Mouse (Mus musculus): Measurements from ENCODE around the gene Nckap5.

The Nckap5 gene

DNA sequence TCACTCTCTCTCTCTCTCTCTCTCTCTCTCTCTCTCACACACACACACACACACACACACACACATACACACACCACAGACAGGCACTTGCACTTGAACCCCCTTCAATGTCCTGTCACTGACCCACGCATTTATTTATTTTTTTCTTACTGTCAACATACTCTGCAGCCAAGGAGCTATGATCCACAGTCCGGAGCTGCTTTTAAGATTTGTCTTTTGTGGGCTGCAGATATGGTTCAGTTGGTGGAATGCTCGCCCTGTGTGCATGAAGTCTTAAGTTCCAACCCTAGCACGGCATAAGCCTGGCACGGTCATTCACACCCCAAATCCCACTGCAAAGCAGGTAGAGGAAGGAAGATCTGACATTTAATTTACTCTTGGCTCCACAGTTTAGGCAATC is 357.6 kb downstream of the Nckap5 start:
- DNase-seq (ENCODE audit: low spot score in 2 of 2), result no peak

DNA sequence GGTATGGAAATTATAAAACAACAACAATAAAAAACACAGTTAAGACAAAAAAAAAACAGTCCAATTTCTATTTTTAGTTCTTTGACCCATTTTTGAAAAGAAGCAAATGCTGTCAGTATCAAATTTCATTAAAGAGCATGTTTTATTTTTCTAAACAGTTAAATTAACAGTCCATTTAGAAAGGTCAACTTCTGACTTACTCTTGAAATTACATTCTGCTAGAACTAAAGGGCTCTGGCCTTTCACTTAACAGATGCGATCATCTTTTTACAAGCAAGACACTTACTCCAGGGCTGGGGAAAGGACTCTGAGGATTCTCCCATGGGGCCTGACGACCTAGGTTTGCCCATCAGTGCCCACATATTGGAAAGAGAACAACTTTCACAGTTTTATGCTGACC is 359.2 kb downstream of the Nckap5 start:
- DNase-seq (ENCODE audit: low spot score in 2 of 2), result no peak

DNA sequence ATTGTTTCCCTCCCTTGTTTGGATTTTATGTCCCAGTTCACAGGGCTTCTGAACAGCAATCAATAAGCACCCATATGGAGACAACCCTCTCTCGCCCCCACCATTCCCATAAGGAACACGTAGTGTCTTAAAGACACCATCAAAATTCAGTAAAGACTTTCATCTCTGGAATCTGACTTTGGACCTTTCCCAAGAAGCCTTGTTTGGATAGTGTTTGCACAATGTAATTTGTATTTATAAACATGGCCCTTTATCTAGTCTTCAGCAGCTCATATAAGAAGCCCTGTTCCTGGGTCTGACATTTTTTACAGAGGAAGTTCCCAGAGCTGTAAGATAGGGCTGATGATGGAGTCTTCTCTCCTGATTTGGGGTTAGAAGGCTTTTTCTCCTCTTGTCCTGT is 359.7 kb downstream of the Nckap5 start:
- DNase-seq (ENCODE audit: low spot score in 2 of 2), result no peak

- DNase-seq (ENCODE audit: low spot score in 2 of 2), result peak; percentile 45 to 83
These were observed 360.6 kb downstream of the Nckap5 start for GRCm38 (mm10) chr1:126469818-126470544.

DNA sequence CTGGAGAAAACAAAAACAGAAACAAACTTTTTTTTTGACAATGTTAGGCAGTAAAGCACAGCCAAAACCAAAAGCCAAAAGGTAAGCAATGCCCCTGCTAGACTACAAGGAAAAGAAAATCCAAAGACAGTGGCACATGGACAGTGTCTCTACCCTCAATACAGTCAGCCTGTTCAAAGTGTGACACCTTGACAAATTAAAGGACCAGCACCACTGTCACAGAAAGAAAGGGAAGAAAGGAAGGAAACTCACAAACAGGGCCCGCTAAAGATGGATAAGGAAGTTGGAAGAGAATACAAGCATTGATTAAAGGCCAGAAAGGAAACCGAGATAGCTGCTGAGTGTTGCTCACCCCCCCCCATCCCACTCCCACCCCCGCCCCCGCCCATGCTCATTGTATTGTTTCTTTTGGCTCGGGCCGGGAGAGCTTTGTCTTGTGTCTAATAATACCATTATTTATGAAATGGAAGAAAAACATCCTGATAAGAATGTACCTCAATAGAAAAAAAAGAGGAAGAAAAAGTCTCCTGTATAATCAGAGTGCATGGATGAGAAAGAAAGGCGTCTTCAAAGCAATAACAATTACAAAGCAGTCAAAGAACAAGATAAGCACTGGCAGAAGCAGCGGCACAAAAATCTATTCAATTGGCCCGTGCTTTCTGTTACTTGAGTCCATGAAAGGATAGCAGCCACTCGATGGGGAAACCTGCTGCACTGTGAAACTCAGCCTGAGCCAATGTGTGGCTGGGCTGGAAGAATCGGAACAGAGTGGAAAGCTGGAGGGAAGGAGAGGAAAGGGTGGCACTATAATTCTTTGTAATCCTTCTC is 368.9 kb downstream of the Nckap5 start:
- no peak for DNase-seq (ENCODE audit: low spot score in 2 of 2)

DNA sequence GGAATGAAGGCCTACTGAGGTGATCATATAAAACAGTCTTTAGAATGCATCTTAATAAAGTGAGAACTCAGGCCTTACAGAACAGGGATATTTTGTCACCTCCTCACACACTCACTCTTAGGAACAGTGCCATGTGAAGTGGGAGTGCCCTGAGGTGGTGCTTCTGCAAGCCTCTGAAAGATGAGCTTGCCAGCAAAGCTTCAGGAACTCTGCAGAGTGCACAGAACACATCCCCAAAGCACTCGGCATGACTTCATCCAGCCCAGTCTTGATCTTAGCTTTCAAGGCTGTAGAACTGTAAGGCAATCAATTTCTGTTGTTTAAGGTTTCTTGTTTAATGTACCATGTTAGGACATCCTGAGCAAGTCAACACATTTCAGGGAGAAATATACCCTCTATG is 372.9 kb downstream of the Nckap5 start:
- DNase-seq (ENCODE audit: low spot score in 2 of 2), result no peak

DNA sequence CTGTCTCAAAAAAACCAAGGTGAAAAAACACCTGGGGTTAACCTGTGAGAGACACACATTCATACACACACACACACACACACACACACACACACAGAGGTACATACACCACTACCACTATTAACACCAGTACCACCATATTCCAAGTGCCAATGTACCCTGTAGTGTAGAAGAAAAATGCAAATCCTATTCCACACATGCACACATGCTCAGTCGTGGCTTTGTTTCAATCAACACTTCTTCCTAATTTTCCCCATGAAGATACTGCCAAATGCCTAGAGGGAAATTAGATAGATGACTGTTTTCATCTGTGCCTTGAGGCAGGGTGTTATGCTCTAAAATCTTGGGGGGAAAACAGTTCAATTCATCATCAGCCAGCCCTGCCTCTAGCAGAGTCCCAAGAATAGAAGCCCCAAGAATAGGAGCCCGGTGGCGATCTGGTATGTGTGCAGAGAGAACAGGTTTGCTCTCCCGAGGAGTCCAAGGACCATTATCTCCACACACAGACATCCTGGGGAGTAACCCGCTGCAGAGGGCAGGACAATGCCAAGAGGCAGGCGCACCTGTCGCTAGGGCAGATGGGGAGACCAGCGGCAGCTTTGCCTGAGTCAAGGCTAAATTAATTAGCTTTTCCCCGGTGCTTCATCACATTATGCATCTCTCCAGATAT is 376.0 kb downstream of the Nckap5 start:
- peak in 1 of 2 experiments; percentile 19 for DNase-seq (ENCODE audit: low spot score in 2 of 2)

DNA sequence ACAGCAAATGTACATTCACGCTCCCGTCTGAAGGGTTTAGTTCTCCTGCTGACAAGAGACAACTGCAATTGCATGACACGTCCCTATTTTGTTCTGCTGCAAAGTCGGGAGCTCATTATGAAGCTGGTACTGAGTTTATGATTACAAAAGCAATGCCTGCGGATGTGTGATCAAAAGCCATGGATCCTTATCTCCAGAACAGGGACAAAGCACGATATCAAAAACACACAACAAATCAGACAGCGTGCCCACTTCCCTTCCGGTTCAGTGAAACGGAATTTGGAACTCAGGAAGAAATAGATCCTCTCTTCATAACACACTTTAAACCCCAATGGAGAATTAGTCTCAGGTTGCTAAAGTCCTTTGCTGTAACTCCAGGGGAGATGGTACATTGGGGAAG is 379.1 kb downstream of the Nckap5 start:
- no peak for DNase-seq (ENCODE audit: low spot score in 2 of 2)

GRCm38 (mm10) chr1:126449424-126449823 is 381.2 kb downstream of the Nckap5 start:
- DNase-seq (ENCODE audit: low spot score in 2 of 2), result no peak

- DNase-seq (ENCODE audit: low spot score in 2 of 2), result no peak
These were observed 386.7 kb downstream of the Nckap5 start for GRCm38 (mm10) chr1:126443890-126444289.

DNA sequence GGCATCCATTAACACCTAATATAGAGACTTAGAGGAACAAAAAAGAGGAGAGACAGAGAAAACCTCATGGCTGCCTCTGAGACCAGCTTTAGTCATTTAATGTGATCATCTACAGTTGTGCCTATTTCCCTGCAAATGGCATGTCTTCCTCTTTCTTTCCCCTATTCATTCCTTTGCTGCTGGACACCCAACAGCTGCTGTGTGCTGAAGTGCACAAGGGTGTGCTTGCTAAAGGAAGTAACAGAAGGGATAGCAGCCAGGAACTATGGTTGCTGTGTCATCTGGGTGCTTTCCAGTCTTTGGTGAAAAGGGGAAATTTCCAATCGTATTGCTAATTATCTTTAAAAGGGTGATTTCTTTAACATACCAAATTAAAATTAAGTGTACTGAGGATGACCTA is 387.9 kb downstream of the Nckap5 start:
- no peak for DNase-seq (ENCODE audit: low spot score in 2 of 2)

GRCm38 (mm10) chr1:126438000-126438572 is 392.5 kb downstream of the Nckap5 start:
- DNase-seq (ENCODE audit: low spot score in 2 of 2), result no peak

- DNase-seq (ENCODE audit: low spot score in 2 of 2), result no peak
These were observed 393.5 kb downstream of the Nckap5 start for GRCm38 (mm10) chr1:126436937-126437667.

DNA sequence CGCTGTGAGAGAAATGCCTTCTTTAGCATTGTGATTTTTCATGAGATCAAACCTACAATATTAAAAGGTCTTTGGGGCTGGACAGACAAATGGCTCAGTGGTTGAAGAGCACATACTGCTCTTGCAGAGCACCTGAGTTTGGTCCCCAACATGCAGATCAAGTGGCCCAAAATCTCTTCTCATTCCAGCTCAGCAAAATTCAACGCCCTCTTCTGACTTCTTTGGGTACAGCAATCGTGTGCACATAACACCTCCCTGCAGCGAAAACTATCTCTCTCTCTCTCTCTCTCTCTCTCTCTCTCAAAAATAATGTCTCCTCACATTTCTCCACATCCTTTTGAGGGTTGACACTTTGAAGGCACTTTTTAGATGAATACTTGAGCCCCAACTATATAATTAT is 398.3 kb downstream of the Nckap5 start:
- DNase-seq (ENCODE audit: low spot score in 2 of 2), result no peak

GRCm38 (mm10) chr1:126431594-126431993 is 399.0 kb downstream of the Nckap5 start:
- peak; percentile 61 to 89 for DNase-seq (ENCODE audit: low spot score in 2 of 2)

DNA sequence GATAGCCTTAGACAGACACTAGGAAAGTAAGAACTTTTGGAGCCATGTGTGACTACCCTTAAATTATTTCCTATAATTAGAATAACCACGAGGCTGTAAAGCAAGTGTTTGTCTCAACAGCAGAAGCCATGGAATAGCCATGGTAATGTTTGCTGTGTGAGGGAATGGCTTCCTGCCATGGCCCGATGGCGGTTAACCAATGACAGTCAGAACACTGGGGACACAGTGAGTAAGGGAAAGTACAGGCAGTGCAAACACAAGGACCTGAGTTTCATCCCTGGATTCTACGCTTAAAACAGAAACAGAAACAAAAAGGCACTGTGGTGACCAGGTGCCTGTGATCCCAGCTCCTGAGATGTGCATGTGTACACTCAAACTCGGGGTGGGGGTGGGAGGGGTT is 419.2 kb downstream of the Nckap5 start:
- no peak for DNase-seq (ENCODE audit: low spot score in 2 of 2)

- DNase-seq (ENCODE audit: low spot score in 2 of 2), result peak in 1 of 2 experiments; percentile 42
These were observed 422.7 kb downstream of the Nckap5 start for GRCm38 (mm10) chr1:126407886-126408285.

DNA sequence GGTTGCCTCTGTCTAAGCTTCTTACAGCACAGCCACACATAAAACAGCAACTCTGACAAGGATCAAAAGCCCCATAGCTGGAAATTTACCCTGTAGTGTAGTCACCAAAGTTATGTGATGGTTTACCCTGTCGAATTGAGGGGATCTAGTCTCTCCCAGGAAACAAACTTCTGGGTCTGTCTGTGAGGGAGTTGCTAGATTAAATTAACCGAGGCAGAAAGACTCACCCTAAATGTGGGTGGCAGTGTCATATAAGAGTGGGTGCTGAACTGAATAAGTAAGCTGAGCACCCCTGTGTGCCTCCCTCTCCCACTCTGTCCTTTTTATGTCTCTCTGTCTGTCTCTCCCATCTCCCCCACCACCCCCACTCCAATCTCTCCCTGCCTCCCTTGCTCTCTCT is 425.1 kb downstream of the Nckap5 start:
- DNase-seq (ENCODE audit: low spot score in 2 of 2), result no peak

DNA sequence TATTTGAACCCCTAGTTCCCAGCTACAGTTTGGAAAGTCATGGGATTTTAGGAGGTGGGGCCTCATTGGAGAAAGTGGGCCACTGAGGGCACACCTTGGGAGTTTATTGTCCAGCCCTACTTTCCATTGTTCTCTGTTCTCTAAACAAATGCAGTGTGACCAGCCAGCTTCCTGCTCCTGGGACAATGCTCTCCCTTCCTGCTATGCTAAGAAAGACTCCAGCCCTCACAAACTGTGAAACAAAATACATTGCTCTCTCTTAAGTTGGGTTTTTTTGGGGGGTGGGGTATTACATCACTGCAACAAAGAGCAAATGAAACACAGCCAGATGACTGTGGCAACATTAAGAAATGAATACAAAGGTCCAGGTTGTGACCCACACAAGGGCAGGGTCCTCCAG is 426.6 kb downstream of the Nckap5 start:
- DNase-seq (ENCODE audit: low spot score in 2 of 2), result no peak

DNA sequence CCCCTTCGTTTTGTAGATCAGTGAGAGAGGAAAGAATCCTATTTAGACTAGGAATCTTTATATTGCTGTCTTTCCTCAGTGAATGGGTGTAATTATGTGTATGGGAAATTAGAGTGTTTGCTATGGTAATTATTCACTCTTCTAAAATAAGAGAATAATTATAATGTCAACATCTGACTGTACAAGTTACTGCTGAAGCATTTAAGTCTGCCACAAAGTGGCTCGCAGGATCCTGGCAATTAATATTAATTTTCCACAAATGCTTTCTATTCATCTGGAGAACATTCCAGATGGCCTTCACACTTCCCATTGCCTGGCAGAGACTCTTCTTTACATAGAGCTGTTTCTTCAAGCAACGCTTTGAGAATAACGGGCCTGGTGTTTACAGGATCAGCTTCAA is 439.4 kb downstream of the Nckap5 start:
- no peak for DNase-seq (ENCODE audit: low spot score in 2 of 2)

DNA sequence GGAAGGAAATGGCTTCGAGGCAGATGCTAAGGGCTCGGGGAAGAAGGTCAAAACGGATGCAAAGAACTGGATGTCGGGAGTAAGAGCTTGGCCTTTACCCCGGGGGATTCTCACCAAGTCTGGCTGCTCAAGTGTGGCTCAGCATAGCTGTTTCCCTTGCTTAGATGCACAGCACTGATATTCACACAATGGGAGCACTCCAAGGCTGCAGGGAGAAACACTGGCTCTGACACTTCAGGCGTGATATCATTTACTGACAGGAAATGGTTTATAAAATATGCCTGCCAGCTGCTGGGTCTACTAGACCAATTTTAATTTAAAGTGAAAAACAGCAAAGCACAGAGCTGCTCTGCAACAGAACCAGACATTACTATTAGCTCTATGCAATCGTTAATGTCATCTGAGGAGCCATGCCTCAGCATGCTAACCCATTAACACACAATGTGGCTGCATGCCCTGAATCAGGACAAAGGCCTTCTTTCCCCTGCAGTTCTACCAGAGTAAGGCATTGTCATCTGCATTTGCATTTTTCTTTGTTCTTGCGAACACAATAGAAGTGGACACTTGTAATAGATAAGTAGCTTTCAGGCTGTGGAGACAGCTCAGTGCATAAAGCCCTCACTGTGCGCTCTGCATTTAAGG is 453.1 kb downstream of the Nckap5 start:
- DNase-seq (ENCODE audit: low spot score in 2 of 2), result peak in 1 of 2 experiments; percentile 4

Measured in frontal cortex, postnatal 36 days (tissue).